Mouse (Mus musculus): ENCODE data around the gene Tgfbr1.
"Not testable (repeated sequence)": the region's sequence is repeated elsewhere in the genome, so short reads cannot be mapped to it uniquely, and the experiment has no call there.

Tgfbr1 gene

GRCm38 (mm10) chr4:47349759-47350158 is 3.3 kb upstream of the Tgfbr1 start:
- no peak for DNase-seq (ENCODE audit: low spot score)

GRCm38 (mm10) chr4:47351386-47352049 is 1.5 kb upstream of the Tgfbr1 start:
- DNase-seq (ENCODE audit: low spot score): no peak

GRCm38 (mm10) chr4:47352061-47352661 is 861 bp upstream of the Tgfbr1 start:
- no peak for DNase-seq (ENCODE audit: low spot score)

GRCm38 (mm10) chr4:47353416-47354111 is 542 bp downstream of the Tgfbr1 start:
- DNase-seq (ENCODE audit: low spot score): no peak

DNA sequence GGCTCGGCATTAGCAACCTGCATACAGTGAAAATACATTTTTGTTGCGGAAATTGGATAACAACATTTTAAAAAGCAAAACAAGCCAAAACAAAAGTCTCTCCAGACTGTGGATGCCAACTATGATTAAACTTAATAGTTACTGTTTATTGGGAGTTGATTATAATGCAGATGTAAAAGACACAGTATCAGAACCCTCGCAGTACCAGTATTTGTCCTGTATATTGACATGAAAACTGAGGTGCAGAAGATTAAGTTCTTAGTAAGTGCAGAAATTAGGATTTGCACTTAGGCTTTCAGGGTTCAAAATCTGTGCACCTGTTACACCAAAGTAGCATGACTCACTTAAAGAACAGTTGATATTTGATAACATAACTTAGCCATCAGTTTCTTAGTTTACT is 1.3 kb downstream of the Tgfbr1 start:
- no peak for DNase-seq (ENCODE audit: low spot score)

DNA sequence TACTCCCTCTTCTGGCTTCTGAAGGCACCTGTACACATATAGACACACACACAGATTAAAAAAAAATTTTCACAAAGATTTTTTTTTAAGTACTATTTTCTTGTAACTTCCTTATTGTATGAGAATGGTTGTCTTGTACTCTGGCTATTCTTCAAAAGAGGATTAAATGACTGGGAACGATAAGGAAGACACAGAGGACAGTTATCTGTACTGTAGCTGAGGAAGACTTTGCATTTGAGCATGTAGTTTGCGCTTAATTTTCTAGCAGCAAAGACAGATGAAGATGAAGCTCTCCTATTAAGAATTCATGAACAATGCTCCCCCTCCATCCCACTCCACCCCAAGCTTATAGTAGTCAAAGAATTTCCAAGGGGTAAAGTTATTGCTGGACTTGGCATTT is 9.6 kb downstream of the Tgfbr1 start:
- no peak for DNase-seq (ENCODE audit: low spot score)

- no peak for DNase-seq (ENCODE audit: low spot score)
Observed at GRCm38 (mm10) chr4:47363134-47363533, 10.1 kb downstream of the Tgfbr1 start.

GRCm38 (mm10) chr4:47368717-47369116 is 15.7 kb downstream of the Tgfbr1 start:
- DNase-seq (ENCODE audit: low spot score): no peak

DNA sequence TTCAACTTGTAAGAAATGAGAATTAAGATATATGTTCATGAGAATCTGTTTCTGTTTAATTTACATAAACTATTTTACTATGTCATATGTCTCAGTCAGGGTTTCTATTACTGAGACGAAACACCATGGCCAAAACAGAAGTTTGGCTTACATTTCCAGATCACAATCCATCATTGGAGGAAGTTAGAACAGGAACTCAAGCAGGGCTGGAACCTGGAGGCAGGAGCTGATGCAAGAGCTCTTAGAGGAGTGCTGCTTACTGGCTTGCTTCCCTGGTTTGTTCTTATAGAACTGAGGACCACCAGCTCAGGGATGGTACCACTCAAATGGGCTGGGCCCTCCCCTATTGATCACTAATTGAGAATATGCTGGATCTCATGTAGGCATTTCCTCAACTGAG is 25.7 kb downstream of the Tgfbr1 start:
- DNase-seq (ENCODE audit: low spot score): no peak

- DNase-seq (ENCODE audit: low spot score): no peak
Observed at GRCm38 (mm10) chr4:47382426-47382825, 29.4 kb downstream of the Tgfbr1 start.

DNA sequence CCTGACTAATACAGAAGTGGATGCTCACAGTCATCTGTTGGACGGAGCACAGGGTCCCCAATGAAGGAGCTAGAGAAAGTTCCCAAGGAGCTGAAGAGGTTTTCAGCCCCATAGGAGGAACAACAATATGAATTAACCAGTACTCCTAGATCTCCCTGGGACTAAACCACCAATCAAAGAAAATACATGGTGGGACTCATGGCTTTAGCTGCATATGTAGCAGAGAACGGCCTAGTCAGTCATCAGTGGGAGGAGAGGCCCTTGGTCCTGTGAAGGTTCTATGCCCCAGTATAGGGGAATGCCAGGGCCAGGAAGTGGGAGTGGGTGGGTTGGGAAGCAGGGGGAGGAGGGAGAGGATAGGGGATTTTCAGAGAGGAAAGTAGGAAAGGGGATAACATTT is 38.9 kb downstream of the Tgfbr1 start:
- DNase-seq (ENCODE audit: low spot score): not testable (repeated sequence)

- DNase-seq (ENCODE audit: low spot score): no peak
Observed at GRCm38 (mm10) chr4:47396251-47396650, 43.2 kb downstream of the Tgfbr1 start.

DNA sequence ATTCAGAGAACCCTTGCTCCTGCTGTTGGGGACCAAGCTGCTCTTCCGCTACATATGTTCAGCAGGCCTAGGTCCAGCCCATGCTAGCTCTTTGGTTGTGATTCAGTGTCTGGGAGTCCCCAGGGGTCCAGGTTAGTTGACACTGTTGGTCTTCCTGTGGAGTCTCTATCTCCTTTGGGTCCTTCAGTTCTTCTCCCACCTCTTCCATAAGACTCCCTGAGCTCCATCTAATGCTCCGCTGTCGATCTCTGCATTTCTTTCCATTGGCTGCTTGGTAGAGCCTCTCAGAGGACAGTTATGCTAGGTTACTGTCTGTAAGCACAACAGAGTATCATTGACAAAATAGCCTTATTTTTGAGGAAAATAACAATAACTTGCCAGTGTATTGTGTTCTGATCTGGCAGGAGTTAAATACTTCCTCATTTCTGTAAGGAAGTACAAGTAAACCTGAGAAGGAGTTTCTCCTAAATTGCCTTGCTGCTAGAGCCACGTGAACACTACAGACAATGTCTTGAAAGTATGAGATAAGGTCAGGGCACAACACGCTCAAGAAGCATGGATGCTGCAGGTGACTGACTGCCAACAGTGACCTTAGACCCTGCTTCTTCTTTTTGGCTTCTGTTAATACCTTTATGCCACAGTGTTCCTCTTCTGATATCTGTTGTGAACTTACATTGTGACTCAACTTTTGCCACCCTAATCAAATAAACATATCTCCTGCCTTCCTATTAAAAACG is 45.1 kb downstream of the Tgfbr1 start:
- no peak for DNase-seq (ENCODE audit: low spot score)

GRCm38 (mm10) chr4:47399824-47400223 is 46.8 kb downstream of the Tgfbr1 start:
- no peak for DNase-seq (ENCODE audit: low spot score)

GRCm38 (mm10) chr4:47400314-47400713 is 47.3 kb downstream of the Tgfbr1 start:
- DNase-seq (ENCODE audit: low spot score): no peak

GRCm38 (mm10) chr4:47402200-47402599 is 49.2 kb downstream of the Tgfbr1 start:
- DNase-seq (ENCODE audit: low spot score): no peak

DNA sequence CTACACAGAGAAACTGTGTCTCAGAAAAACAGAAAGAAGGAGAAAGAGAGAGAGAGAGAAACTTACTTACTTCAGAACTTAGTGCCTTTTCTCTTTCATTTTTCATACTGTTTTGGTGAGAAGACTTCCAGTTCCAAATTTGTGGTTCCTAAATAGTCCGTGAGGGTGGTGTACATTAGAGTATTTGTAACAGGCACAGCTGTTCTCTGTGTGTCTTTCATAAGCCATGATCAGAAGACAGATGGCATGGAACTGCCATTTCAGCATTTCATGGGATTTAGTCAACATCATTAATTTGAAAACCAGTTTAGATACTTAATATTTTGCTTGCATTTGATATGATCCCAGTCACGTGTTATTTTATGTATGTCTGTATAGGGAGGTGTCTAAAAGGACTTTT is 51.5 kb downstream of the Tgfbr1 start:
- DNase-seq (ENCODE audit: low spot score): no peak

GRCm38 (mm10) chr4:47407161-47407560 is 54.1 kb downstream of the Tgfbr1 start:
- no peak for DNase-seq (ENCODE audit: low spot score)

DNA sequence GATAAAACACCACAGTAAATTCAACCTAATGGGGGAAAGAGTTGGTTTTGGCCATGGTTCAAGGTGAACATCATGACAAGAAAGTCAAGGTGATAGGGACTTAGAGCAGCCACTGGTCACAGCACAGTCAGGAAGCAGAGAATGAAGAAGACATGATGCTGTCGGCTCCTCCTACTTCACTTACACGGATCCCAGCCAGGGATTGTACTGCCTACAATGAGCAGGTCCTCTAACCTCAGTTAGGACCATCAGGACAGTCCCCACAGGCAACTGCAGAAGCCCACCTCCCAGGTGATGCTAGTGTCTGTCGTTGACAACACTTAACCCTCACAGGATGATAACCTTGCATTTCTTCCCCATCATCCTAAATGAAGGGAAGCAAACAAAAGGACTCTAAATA is 64.8 kb downstream of the Tgfbr1 start:
- no peak for DNase-seq (ENCODE audit: low spot score)

GRCm38 (mm10) chr4:47419268-47419973 is 66.4 kb downstream of the Tgfbr1 start:
- DNase-seq (ENCODE audit: low spot score): no peak

- DNase-seq (ENCODE audit: low spot score): no peak
Observed at GRCm38 (mm10) chr4:47420191-47420590, 67.2 kb downstream of the Tgfbr1 start.

DNA sequence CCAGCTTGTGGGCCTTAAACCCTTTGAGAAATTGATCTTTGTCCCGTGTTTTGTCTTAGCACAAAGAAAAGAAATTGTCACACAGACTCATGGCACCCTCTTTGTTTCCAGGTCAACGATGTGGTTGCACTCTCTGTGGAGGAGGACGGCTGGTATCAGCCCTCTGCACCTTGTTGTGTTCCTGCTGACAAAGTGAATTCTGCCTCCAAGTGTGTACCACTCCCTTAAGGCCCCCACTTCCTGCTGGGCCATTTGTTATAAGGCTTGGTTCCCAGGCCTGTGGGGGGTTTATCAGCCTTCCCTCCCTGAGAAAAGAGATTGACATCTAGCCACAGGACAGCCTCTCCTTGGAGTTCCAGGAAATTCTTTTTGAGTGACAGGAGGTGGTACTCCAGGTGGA is 69.2 kb downstream of the Tgfbr1 start:
- no peak for DNase-seq (ENCODE audit: low spot score)

Measured in spleen, adult 12 weeks (tissue).